Mouse (Mus musculus) heart, embryonic 16.5 days (tissue): ENCODE data around the gene Prdx6b. TPM values are rescaled to one million over a fixed set of nuclear protein-coding genes. Genes with fewer than 3 reads are reported as not detected.

Source experiments
- ATAC-seq: fragments of 200-750 bp; cut with Nextera tagmentation; replicated peaks from 2 replicates; pipeline ENCODE4 v1.8.0; 2017; ENCODE audit warnings: moderate number of reproducible peaks; ENCODE audit not compliant: insufficient read depth, low FRiP score; ENCODE audit errors: extremely low read depth
- H3K27ac ChIP-seq: fragments of 300-500 bp; sonication (generic); 2 replicates; pipeline ENCODE4 v1.5.1; 2014; ENCODE audit warnings: mild to moderate bottlenecking, low read length, control low read depth, moderate library complexity
- H3K27me3 ChIP-seq: fragments of 300-500 bp; sonication (generic); 2 replicates; pipeline ENCODE4 v1.6.1; 2014; ENCODE audit warnings: low read length, mixed read lengths; ENCODE audit not compliant: control insufficient read depth, insufficient read depth
- H3K36me3 ChIP-seq: fragments of 300-500 bp; sonication (generic); 2 replicates; pipeline ENCODE4 v1.6.1; 2014; ENCODE audit not compliant: control insufficient read depth, insufficient read depth
- H3K4me1 ChIP-seq: fragments of 300-500 bp; sonication (generic); 2 replicates; pipeline ENCODE4 v1.6.1; 2014; ENCODE audit warnings: low read length, mixed read lengths; ENCODE audit not compliant: control insufficient read depth, insufficient read depth
- H3K4me2 ChIP-seq: fragments of 300-500 bp; sonication (generic); 2 replicates; pipeline ENCODE4 v1.6.1; 2014; ENCODE audit warnings: low read depth, mild to moderate bottlenecking, control low read depth, low read length
- H3K4me3 ChIP-seq: fragments of 300-500 bp; sonication (generic); 2 replicates; pipeline ENCODE4 v1.5.1; 2014; ENCODE audit warnings: mild to moderate bottlenecking, control low read depth, low read length
- H3K9ac ChIP-seq: fragments of 300-500 bp; sonication (generic); 2 replicates; pipeline ENCODE4 v1.6.1; 2014; ENCODE audit warnings: low read length, control low read depth
- H3K9me3 ChIP-seq: fragments of 300-500 bp; sonication (generic); replicated peaks from 2 replicates; pipeline ENCODE4 v1.6.1; 2016; ENCODE audit warnings: low read length; ENCODE audit not compliant: control insufficient read depth
- WGBS: fragments of 180-500 bp; shearing (Covaris S2); extraction: QIAGEN DNeasy Blood & Tissue Kit; methylation state at CpG from one replicate; pipeline ENCODE4 v1.1.7; 2014; 5-methylcytosine and 5-hydroxymethylcytosine counted together
- polyA plus RNA-seq: library from polyadenylated mRNA; unstranded; fragments of >200 nt; fragmentation: Nextera tagmentation; extraction: Ambion mirVana; gene quantifications from 2 replicates; pipeline ENCODE4 v1.2.1, GENCODE M21; 2015

The Prdx6b gene
- polyA plus RNA-seq, 1 experiment from 2014 or later: 0.11 TPM

DNA sequence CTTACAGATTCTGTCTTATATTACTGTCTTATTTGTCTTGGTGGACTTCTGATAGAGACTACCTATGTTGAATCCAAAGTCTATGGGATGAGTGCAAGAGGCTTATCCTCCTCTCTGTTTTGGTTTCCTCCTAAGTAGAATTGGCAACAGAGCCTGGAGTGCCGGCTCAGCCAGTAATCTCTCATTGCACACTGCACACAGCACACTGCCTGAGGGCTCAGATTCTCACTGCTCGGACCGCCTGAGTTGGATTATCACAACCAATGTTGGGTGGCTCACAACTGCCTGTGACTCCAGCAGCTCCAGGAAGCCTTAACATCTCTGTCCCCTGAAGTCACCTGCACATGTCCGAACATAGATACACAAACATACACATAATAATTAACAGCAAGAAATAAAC, 19.1 kb downstream of the Prdx6b start:
- Histone ChIP-seq H3K27ac (no peak overlapping the region), H3K27me3 (no peaks in the 10 kb centered on the region; the same call in 1 of the 2 replicates), H3K4me2 (no peak overlapping the region), H3K36me3 (no peaks in the 10 kb centered on the region), H3K4me3 (no peak overlapping the region), H3K4me1 (peaks cover 4% of the 10 kb centered on the region), H3K9ac (no peak overlapping the region), H3K9me3 (no peaks in the 10 kb centered on the region)
- ATAC-seq: no peak
- 49% methylated on average over 4 of the region's 4 CpGs for WGBS

DNA sequence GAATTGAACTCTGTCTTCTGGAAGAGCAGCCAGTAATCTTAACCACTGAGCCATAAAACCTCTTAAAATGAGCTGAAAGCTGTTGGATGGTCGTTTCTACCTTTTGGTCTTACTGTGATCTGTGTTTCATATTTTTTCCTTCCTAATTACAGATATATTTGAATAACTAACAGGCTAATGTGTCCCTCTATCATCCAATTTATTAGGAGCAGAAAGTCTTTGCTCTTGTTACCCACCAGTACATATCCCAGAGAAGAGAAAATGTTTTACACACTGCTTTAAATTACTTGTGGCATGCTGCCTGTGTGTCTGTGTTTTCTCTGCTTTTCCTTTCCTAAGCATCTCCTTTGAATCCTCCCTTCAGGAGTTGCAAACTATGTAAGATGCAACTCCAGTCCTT, 21.9 kb downstream of the Prdx6b start:
- peaks cover 8% of the 10 kb centered on the region for H3K4me1 ChIP-seq
- no peaks in the 10 kb centered on the region for H3K9me3 ChIP-seq
- no peak overlapping the region for H3K4me2 ChIP-seq
- 52% methylated on average over 1 of the region's 1 CpGs for WGBS
- H3K27ac ChIP-seq: no peak overlapping the region
- no peak overlapping the region for H3K4me3 ChIP-seq
- no peak for ATAC-seq
- H3K9ac ChIP-seq: no peak overlapping the region
- no peaks in the 10 kb centered on the region; the same call in 1 of the 2 replicates for H3K36me3 ChIP-seq
- H3K27me3 ChIP-seq: no peaks in the 10 kb centered on the region; the same call in 1 of the 2 replicates

DNA sequence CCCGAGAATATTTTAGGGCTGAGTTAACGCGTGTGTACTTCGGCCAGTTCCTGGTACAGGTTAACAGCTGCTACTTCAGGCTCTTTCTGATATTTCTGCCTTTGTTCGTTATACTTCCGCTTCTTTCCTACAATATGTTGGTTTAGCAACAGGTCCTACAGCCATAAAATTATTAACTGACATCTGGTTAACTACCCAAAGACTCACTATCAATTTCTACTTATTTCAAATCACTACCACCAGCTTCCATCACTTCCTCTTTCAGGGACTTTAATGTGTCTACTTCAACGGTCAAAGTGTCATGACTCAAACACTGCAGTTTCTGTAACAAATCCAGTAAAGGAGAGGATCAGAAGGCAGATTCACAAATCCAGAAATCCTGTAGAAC, 22.6 kb downstream of the Prdx6b start:
- peaks cover 2% of the 10 kb centered on the region for H3K36me3 ChIP-seq
- H3K4me1 ChIP-seq: peaks cover 8% of the 10 kb centered on the region
- H3K9ac ChIP-seq: peak overlapping the region; percentile 93
- no peaks in the 10 kb centered on the region for H3K9me3 ChIP-seq
- ATAC-seq: no peak
- WGBS: 34% methylated on average over 7 of the region's 7 CpGs
- H3K4me3 ChIP-seq: peak overlapping the region; percentile 89
- H3K27ac ChIP-seq: peak overlapping the region; percentile 87
- no peaks in the 10 kb centered on the region; the same call in 1 of the 2 replicates for H3K27me3 ChIP-seq
- H3K4me2 ChIP-seq: peak overlapping the region; percentile 84

DNA sequence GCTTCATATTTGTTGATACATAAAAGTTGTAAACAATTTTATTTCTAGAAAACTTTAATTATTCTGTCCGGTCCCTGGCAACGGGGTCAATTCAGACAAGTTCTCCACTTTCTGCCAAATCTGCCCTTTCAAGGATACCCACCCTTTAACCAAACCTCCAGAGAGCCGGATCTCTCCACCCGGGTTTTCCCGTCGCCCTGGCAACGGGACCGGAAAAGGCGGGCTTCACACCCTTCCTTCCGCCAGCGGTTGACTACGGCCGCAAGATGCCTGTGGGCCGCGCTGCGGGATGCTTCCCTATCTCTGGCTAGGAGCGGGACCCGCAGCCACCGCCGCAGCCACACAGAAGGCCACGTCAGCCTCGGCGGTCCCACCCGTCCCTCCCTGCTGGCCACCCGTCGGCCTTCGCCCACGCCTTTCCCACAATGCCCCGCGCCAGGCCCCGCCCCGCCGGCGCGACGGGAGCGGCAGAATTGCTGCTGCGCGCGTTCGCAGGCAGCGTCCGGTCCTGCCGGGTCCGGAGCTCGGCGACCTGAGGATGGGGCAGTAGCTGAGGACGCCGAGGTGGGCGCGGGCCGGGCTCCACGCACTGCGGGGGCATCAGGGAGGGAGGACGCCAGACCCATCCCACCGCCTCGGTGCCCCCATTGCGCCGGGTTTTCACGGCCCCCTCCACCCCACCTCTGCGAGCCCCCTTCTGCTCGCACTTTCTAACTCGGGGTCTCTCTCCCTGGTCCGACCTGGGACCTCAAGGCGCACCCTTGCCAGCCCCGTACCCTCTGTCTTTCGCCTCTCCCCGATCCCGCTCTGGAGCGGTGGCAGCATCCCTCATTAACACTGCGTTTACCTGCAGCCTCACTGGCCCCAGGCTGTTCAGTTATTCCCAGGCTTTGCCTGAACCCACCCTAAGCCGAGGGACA, 23.2 kb downstream of the Prdx6b start, which contains the start of gene Dnajc10:
Gene Dnajc10, plus strand, starts transcription at position 225 of the 920 bp plus-strand sequence.
- peak within 1 kb of the TSS; percentile 89 for H3K4me3 ChIP-seq
- H3K36me3 ChIP-seq: peaks cover 4% of the 10 kb centered on the region
- under 1% methylated on average over 66 of the region's 72 CpGs for WGBS
- H3K4me2 ChIP-seq: peak within 1 kb of the TSS; percentile 84
- peak within 1 kb of the TSS; percentile 87 for H3K27ac ChIP-seq
- H3K27me3 ChIP-seq: no peaks in the 10 kb centered on the region; the same call in 1 of the 2 replicates
- no peaks in the 10 kb centered on the region for H3K9me3 ChIP-seq
- H3K9ac ChIP-seq: peak within 1 kb of the TSS; percentile 93
- H3K4me1 ChIP-seq: peaks cover 8% of the 10 kb centered on the region
- ATAC-seq: peak; percentile 90

DNA sequence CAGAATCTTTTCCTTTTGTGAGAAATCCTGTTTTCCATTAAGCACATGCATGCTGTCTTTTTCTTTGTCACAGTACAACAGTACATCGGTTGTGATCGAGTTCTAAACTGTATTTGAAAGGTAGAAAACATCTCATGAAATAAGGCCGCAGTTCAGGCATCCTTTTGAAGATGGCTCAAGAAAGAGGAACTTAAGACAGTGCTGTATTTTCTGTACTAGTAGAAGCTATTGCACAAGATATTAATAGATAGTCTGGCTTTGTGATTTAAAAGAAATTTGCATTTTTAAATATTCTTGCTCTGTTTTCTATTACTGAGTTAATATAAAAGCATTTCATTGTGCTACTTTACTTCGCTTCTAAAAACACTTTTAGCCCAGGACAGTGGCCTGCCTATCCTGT, 30.6 kb downstream of the Prdx6b start:
- H3K27ac ChIP-seq: no peak overlapping the region
- WGBS: 96% methylated on average over 4 of the region's 4 CpGs
- ATAC-seq: no peak
- no peak overlapping the region for H3K4me2 ChIP-seq
- no peaks in the 10 kb centered on the region for H3K4me1 ChIP-seq
- no peaks in the 10 kb centered on the region for H3K27me3 ChIP-seq
- no peaks in the 10 kb centered on the region for H3K9me3 ChIP-seq
- H3K4me3 ChIP-seq: no peak overlapping the region
- H3K36me3 ChIP-seq: peaks cover 31% of the 10 kb centered on the region
- no peak overlapping the region for H3K9ac ChIP-seq

DNA sequence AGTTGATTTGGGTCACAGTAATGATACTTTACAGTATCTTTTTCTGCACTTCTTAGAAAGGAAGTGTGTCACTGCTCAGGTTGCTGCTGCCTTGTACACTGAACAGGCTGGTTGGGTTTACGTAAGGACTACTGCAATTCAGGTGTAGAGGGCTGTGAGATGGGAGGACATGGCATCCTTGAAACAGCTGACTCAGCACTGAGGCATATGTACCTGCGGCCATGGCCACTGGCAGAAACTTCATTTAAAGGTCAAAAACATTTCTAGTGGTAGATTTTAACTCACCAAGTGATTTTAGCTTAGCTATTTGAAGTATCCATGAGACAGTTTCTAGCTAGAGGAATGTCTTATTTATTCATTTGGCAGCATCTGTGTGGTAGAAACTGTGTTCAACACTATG, 33.5 kb downstream of the Prdx6b start:
- Histone ChIP-seq H3K36me3 (peaks cover 36% of the 10 kb centered on the region), H3K4me1 (no peaks in the 10 kb centered on the region), H3K27ac (no peak overlapping the region), H3K4me2 (no peak overlapping the region), H3K4me3 (no peak overlapping the region), H3K9me3 (no peaks in the 10 kb centered on the region), H3K27me3 (no peaks in the 10 kb centered on the region), H3K9ac (no peak overlapping the region)
- WGBS: 91% methylated on average over 2 of the region's 2 CpGs
- no peak for ATAC-seq

DNA sequence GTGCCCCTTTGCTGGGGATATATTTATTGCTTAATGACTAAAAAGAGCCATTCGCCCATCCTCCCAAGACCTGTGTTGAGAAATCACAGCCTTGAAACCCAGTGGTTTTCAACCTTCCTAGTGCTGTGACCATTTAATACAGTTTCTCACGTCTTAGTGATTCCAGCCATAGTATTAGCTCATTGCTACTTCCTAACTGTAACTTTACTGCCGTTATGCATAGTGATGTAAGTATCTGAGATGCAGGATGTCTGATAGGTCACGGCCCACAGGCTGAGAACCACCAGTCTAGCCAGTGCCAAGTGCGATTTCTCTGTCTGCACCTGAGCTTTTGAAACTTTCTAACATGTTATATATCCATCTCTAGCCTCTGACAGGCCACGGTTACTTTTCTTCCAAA, 35.0 kb downstream of the Prdx6b start:
- no peak overlapping the region for H3K27ac ChIP-seq
- H3K4me3 ChIP-seq: no peak overlapping the region
- H3K4me2 ChIP-seq: no peak overlapping the region
- H3K4me1 ChIP-seq: no peaks in the 10 kb centered on the region
- WGBS: 90% methylated on average over 6 of the region's 6 CpGs
- no peak for ATAC-seq
- H3K36me3 ChIP-seq: peaks cover 32% of the 10 kb centered on the region
- no peaks in the 10 kb centered on the region for H3K27me3 ChIP-seq
- no peak overlapping the region for H3K9ac ChIP-seq
- H3K9me3 ChIP-seq: no peaks in the 10 kb centered on the region

DNA sequence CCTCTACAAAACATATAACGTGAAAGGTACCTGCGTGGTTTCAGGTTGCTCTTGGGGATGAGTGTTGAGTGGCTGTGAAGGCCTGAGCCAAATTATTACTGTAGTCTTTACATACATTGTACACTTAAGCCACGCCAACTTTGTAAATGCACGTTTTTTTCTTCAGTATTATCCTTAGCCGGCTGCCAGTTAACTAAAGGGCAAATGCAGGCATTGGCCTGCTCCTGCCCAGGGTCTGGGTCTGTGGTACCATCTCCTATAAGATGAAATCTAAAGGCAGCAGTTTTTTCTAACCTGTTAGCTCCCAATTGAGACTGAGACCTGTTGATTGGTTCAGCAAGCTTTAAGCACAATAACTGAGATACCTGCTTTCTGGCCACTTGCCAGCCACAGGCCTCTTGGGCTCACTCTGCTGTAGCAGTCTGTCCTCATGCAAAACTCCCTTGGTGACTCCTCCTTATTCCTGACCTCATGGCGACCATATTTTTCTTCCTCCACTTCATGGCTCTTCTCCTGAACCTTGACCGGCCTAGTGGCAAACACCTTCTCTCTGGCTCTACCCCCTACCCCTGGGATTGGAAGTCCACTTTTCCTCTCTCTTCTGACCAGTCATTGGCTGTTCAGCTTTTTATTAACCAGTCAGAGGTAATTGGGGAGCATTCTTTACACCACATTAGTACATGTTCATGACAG, 36.8 kb downstream of the Prdx6b start:
- no peaks in the 10 kb centered on the region for H3K27me3 ChIP-seq
- H3K27ac ChIP-seq: no peak overlapping the region
- WGBS: 90% methylated on average over 7 of the region's 7 CpGs
- peaks cover 38% of the 10 kb centered on the region for H3K36me3 ChIP-seq
- ATAC-seq: no peak
- no peaks in the 10 kb centered on the region for H3K4me1 ChIP-seq
- H3K9me3 ChIP-seq: no peaks in the 10 kb centered on the region
- H3K9ac ChIP-seq: no peak overlapping the region
- H3K4me3 ChIP-seq: no peak overlapping the region
- H3K4me2 ChIP-seq: no peak overlapping the region

DNA sequence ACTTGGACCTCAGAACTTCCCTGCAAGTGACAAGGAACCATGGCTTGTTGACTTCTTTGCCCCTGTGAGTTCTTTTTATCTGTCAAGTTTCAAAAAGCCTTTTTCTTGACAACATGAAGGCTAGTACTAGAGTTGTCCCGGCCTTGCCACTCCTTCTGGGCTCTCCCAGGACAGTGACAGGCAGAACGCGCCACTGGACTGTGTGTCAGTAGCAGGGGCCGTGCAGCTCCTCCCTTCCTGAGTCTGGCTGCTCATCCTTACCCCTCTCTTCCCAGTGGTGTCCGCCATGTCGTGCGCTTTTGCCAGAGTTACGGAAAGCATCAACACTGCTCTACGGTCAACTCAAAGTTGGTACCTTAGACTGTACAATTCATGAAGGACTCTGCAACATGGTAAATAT, 48.3 kb downstream of the Prdx6b start:
- no peak overlapping the region for H3K4me2 ChIP-seq
- H3K4me1 ChIP-seq: no peaks in the 10 kb centered on the region
- ATAC-seq: no peak
- H3K9me3 ChIP-seq: no peaks in the 10 kb centered on the region
- no peak overlapping the region for H3K27ac ChIP-seq
- no peaks in the 10 kb centered on the region for H3K27me3 ChIP-seq
- H3K36me3 ChIP-seq: peaks cover 55% of the 10 kb centered on the region
- 93% methylated on average over 9 of the region's 9 CpGs for whole genome bisulfite sequencing
- H3K4me3 ChIP-seq: no peak overlapping the region
- no peak overlapping the region for H3K9ac ChIP-seq
